Mouse (Mus musculus): ENCODE data around the gene Astn2. TPM values are rescaled to one million over a fixed set of nuclear protein-coding genes. Genes with fewer than 3 reads are reported as not detected.
A peak's percentile ranks its signal among the peaks of the same experiment; 100 is the strongest.

Gene Astn2
- total RNA-seq (2021): 10 to 100 TPM; 32.5 to 35.1 TPM
- long read RNA-seq, partial matches to known transcripts: 1 of 24 reads
- long read RNA-seq, other reads (novel, unspliced or antisense): 23 of 24 reads

DNA sequence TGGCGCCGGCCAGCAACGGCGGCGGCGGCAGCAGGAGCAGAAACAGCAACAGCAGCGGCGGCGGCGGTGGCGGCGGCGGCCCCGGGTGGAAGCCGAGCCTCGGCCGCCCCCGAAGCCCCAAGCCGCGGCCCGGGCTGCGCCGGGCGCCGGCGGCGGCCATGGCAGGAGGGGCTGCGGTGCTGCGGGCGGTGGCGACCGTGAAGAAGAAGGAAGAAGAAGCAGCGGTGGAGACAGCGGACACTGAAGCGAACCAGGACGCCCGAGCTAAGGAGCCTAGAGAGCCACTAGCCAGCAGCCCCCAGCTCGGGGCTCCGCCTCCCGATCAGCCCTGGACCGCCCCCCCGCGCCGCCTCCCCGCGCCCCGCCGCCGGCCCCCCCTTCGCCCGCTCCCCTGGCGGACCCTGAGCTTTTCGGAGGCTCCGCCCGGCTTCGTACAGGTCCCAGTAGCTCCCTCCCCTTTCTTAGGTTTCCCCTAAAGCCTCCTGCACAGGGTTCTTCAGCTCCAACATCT lies at the start of gene Astn2:
Gene Astn2, minus strand, starts transcription at position 411 of the 511 bp plus-strand sequence.
- peak; percentile 44 to 60 for DNase-seq (ENCODE audit: low spot score in 2 of 2)

DNA sequence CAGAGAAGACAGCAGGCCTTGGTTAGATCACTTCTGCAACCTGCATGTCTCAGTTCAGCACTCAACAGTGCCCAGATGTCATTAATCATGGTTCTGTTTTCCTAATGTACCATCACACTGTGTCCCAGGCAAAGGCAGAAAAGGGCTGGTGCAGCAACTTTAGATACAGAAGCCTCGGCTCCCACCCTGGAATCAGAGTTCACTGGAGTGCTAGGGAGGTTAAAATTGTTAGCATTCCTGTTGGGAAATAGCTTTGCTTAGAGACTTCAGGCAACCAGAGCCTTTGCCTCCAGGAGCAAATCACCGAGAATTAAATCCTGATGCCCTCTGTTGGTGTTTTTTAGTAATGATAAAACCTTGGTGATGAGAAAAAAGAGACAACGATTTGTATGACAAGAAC lies 45.7 kb upstream of the Astn2 start:
- DNase-seq (ENCODE audit: low spot score in 2 of 2): peak in 1 of 2 experiments; percentile 12

DNA sequence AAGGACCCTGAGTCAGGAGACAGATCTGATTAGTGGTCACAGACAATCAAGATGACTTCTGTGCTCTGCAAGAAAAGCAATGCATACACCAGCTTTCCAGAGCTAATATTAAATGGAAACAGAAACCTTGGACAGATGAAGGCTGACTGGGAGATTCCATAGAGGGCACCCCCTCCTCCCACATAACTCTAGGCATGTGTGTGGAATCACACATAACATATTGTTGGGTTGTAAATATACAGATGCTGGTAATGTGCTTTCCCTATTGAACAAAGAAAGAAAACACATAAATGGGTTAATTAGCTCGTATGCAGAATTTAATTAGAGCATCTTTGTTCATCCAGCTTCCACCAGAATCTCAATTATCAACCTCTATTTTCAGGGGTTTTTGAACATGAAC lies 26.8 kb upstream of the Astn2 start:
- no peak for DNase-seq (ENCODE audit: low spot score in 2 of 2)

DNA sequence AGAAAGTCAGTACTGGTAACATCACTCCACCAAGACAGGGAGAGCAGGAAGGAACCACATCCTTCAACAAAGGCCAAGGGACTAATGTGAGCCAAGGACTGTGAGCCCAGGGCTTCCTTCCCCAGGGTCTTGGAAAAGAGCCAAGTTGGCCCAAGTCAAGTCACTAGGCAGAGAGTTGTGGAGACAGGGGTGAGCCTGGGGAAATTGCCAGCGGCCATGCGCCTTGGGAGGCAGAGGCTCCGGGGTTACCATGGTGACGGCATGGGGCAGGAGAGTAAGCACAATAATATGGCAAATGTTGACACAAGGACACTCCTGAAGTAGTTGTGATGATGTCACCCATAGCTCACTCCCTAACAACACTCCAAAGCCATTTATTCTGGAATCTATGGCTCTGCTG lies 21.4 kb upstream of the Astn2 start:
- DNase-seq (ENCODE audit: low spot score in 2 of 2): peak; percentile 49 to 56

DNA sequence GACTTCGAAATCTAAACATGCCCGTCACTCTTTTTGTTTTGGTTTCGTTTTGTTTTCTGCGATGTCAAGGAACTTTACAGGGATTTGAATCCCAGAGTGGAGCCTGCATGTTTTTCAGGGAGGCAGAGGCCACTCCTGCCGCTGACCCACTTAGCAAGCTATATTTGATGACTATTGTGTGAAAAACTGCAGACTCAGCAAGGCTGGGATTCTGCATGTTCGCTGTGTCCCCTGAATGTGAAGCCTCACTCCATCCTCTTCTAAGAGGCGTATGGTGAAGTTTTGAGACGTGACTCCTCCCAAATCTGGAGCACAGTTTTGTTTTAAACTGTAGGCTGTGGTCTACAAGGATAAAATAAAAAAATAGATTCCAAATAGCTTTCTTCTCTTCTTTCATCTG lies 10.4 kb upstream of the Astn2 start:
- DNase-seq (ENCODE audit: low spot score in 2 of 2): no peak

DNA sequence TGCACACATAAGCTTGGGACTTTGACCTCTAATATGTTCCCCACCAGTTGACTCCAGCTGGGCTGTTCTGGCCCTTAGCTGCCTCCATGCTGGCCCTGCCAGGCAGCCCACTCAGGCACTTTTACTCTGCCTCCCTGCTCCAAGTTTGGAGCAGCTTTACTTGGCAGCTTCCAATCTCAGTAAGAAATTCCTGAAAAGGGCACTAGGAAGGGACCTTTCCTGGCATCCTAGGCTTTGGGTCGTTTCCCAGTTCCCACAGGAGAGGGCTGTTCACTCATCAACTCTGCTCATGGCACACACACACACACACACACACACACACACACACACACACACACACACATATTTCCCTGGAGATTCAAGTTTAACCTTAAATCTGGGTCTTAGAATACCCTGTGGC lies 675 bp upstream of the Astn2 start:
- DNase-seq (ENCODE audit: low spot score in 2 of 2): peak; percentile 8 to 22

DNA sequence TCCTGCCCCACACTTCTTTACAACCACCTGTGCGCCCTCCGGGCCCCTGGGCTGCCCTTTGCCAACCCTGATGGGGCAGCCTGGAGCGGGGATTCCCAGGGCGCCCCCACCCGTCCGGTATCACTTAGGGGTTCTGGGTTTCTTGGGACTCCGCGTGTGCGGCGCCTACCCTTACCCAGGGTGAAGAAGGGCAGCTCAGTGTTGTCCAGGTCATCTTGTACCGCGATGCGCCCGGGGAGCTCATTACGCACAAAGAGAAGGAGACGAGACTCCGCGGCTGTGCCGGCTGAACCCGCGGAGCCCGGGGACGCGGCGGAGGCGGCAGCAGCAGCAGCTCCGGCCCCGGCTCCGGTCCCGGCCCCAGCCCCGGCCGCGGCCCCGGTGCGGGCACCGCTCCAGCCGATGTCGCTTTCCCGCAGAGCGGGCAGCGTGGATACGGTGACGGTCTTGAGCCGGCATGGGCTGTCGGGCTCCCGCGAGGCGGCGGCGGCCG lies 657 bp downstream of the Astn2 start:
- DNase-seq (ENCODE audit: low spot score in 2 of 2): peak; percentile 48 to 67

DNA sequence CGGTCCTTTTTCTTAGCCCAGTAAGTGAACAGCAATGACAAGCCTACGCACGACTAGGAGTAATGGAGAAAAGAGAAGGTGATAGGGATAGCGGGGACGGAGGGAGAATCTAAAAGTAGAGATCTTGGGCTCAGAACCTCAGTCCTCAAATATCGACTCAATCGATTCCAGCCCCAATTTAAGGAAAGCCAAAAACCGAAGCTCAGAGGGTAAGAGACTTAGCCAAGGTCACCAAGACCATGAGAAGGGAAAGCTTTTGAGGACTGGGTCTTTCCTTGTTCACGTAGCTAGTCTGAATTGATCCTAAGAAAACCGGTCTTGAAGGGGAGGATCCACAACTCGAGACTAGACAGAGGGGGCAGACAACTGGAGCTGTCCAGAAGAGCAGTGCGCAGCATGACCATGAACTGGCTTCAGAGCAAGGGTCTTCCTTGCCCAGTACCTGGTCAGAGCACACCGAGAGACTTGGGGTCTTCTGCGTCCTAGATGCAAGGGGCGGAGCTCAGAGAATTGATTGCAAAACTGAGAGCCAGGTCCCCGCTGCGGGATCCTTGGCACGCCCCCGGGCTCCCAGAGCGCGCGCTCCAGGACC lies 1.2 kb downstream of the Astn2 start:
- no peak for DNase-seq (ENCODE audit: low spot score in 2 of 2)

DNA sequence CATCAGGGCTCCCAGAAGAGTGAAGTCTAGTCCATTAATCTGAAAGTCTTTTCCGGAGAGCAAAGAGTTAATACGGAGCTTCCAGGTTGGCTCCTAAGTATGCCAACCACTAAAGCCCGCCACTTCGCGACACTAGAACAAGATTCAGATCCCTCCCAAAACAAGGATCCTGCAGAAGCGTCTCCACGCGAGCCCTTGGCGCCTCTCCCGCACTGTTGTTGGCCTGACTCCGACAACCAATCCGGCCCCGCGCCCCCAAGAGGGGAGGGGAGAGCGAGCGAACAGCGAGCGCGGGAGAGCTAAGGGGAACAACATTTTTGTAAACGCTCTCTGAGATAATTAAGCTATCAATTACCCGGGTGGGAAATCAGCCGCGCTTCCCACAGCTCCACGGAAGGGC lies 1.8 kb downstream of the Astn2 start:
- peak; percentile 66 to 73 for DNase-seq (ENCODE audit: low spot score in 2 of 2)

DNA sequence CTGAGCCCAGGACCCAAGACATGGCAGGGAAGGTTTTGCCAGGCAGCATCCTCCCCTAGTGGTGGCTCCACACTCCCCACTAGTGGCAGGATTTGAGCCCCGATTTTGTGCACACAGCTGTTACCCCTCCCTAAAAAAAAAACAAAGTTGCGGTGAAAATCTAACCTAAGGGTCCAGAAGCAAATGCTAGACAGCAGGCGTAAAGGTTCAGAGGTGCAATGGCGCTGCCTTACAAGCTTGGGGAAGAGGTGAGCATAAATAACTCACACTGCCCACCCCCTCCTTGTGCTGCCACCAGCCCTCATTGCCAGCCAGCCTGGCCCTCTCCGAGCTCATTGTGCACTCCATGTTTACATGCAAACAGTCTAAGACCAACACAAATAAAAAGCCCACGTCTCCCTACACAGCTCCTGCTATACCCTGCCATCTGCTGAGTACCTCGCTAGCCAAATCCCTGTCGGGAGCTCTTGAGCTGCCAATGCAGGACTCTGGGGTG lies 3.2 kb downstream of the Astn2 start:
- DNase-seq (ENCODE audit: low spot score in 2 of 2): peak; percentile 56 to 73

DNA sequence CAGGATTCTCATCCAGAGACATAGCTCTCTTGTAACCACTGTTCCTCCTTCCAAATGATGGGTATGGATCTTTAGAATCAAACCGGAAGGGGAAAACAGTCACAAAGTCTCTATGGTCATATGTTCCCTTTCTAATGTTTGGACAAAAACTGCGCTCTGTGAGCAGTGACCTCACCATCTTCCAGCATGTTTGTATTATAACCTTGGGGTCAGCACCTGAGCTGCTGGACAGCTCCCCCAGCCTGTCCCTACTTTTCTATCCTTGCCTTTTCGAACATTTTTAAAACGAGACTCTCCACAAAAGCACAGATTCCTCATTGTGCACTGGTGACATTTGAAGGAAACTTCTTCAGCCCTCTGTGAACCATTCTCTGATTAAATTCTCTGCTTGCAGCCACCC lies 5.3 kb downstream of the Astn2 start:
- DNase-seq (ENCODE audit: low spot score in 2 of 2): no peak

DNA sequence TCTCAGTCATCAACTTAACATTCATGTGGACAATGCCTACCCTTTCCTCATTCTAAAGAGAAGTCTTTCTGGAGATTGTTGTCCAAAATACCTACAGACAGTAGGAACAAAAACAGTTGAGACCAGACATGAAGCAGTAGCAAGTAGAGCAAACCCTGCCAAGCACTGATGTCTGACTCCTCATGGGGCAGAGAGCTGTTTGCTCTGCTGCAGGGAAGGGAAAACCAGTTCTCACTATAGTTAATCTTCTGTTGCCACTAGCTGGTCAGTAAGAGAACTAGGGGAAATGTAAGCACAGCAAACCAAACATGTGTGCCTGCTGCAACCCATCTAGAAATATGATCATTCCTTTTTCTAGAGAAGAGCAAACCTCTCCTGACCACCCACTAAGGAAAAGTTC lies 7.2 kb downstream of the Astn2 start:
- no peak for DNase-seq (ENCODE audit: low spot score in 2 of 2)

DNA sequence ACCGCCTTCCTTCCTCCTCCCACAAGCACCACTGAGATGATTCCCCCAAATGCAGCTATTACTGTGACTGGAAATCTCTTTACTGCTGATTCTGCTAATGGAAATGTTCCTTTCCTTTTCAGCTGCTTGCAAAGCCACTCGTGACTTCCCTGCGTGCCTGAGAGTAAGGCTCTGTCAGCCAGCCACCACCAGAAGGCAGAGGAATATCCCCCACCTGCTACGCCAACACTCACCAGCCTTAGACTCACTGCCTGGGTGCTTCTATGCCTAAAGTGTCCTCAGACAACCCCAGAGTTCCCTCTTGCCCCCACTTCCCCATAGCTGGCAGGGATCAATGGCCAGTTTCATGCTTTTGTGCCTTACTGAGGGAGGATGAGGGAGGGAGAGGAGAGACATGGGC lies 11.1 kb downstream of the Astn2 start:
- peak; percentile 43 to 51 for DNase-seq (ENCODE audit: low spot score in 2 of 2)

DNA sequence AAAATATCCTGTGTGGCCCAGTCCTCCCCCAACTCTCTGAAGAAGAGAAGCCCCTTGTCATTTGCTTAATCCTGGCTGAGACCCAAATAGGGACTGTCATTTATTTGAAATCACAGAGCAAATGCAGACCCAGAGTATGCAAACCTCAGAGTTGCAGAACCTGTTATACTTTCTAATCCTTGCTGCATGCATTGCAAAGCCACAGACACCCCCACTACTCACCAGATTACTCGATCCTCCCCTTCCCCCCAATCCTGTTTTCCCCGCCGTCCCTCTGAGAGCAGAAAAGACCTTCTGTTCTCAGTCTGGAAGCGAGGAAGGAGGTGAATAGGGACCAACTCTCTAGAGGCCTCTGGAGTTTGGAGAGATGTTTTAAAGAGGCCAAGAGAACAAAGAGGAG lies 13.9 kb downstream of the Astn2 start:
- no peak for DNase-seq (ENCODE audit: low spot score in 2 of 2)

DNA sequence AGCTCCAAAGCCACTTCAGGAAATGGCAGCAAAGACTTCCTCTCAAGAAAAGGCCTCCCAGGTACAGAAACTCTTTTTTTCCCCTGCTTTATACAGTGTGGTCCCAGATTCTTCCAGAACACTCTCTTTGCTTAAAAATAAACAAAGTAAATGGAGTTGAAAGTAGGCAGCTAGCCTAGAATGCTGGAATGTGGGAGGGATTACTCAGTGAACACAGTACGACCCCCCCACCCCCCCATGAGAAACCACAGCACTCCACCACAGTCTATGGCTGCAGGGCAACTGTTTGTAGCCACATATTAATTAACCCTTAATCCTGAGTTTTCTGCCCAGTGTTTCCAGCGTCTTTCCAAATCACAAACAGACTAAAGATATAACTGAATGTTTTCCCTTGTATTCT lies 25.8 kb downstream of the Astn2 start:
- DNase-seq (ENCODE audit: low spot score in 2 of 2): no peak

DNA sequence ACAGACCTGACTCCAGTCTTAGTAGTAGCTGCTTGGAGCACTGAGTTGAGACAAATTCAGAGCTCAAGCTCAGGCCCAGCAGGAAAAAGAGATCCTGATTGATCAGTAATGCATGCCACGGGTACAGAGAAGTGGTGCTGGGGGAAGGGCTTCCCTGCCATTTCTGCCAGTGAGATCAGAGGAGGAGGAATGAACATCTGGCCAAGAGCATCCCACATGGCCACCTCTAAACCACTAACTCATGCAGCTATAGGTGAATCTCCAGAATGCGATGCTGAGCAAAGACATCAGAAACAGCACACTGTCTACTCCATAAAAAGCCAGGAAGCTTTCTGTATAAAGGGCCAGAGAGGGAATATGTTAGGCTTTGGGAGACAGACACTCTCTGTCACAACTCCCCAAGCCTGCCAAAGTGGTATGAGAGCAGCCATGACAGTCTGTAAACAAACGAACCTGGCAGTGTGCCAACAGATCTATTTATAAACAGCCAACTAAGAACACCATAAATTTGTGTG lies 33.8 kb downstream of the Astn2 start:
- DNase-seq (ENCODE audit: low spot score in 2 of 2): peak; percentile 18 to 28

DNA sequence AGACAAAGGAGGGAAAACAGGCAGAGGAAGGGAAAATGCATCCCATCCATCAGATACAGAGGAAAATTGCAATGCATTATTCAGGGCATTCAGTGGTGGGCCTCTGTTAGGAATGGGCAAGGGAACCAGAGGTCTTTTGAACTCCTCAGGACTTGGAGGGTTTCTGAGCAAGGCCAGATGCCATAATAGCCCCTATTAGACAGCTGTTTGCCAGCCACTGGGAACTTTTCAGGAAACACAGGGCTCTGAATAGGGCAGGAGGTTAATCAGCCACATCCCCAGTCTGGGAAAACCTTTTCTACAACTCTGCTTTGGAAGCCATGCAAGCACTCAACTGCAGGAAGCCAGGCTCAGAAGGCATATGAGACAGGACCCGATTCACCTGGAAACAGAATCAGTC lies 38.9 kb downstream of the Astn2 start:
- no peak for DNase-seq (ENCODE audit: low spot score in 2 of 2)

DNA sequence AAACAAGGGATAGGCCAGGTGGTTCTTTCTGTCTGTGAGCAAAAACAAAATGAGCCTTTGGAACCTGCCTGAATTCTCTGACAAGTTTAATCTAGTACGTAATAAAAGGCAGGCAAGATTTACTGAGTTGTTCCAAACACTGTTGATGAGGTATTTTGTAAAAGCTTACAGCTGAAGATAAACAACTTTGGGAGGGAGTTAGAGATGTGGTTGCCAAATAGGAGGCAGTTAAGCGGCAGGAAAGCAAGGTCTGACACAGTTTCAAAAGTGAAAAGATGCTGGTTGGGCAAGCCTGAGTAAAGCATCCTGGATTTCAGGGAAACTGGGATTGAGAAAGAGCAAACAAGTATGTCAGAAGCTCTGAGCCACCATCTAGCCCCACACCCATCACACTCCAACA lies 59.8 kb downstream of the Astn2 start:
- DNase-seq (ENCODE audit: low spot score in 2 of 2): no peak

DNA sequence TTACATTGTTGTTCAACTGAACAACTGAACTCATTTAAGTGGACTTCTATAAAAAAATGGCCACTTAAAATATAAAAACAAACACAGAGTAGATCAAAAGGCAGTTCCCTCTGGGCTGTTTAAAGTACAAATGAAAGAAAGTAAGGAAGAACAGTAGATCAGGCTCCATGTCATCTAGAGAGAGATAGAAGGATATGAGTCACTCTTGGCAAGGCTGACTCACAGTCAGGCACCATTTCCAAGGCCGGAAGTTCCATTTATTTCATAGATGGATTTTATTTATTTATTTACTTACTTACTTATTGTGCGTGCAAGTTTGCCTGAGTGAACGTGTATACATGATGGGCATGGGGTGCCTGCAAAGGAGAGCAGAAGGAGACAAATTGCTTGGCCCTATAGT lies 67.0 kb downstream of the Astn2 start:
- no peak for DNase-seq (ENCODE audit: low spot score in 2 of 2)

DNA sequence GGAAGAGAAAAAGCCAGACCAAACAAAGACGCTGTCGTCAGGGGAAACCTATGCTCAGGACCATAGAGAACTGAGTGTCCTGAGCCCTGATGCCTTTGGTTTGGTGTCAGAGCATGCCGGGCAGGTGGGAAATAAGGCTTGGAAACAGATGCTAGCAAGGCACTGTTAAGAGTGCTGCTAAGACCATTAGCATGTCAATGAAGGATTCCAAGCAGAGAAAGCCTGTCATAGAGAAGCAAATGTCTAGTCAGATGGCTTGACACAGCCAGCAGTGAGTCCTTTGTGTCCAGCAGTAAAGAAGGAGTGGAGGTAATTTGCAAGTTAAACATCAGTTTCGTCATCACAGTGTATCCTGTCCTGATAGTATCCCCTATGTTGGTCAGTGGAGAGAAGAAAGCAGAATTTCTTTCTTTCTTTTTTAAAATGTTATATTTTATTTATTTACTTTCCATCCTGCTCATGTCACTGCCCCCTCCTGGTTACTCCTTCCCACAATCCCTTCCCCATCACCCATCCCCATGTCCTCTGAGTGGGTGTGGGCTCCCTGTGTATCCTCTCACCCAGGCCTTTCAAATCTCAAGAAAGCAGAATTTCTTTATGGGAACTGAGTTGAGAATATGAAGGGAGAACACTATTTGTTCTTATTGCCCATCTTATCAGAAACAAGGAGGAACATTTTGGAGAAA lies 73.7 kb downstream of the Astn2 start:
- DNase-seq (ENCODE audit: low spot score in 2 of 2): no peak

DNA sequence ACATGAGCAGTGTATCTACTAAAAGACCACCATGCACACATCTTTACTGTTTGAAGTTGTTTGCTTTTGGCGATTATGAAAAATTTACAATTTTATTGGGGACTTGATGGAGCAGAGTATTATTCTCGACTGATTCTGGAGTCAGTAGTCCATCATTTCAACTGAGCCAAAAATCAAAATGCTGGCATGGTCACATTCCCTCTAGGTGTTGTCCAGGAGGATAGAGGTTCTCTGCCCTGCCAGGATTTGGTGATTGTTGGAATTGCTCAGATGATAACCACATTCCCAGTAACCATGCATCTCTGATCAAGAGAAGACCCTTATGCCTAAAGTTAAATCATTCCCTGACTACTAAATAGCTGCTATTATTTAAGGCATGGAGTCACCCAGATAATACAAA lies 83.4 kb downstream of the Astn2 start:
- no peak for DNase-seq (ENCODE audit: low spot score in 2 of 2)

DNA sequence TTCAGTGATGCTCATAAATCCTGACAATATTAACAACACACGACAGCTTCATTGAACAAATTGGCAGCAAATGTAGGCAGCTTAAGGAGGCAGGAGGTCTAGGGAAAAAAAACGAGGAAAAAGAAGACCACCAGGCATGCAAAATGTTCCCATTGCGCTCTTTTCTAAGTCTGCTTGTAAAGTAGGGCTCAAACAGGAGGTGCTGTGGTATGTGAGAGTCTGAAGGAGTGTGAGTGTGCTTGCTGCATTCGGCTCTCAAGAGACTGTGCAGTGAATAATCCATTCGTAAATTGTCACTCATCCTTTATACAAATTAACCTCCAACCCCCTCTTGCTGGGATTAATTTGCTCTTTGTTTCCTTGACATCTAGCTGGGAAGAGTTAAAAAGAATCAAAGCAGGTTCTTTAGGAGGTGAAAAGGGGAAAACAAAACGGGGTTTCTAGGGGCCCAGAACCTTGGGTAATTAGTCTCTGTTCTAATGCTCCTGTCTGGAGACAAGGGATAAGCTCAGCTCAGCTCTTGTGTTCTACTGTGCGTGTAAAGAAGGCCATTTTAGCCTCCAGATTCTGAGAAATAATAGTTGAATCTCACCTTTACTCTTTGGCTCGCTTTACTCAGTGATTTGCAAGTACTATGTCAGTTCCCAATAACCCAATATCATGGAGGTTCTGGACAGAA lies 89.5 kb downstream of the Astn2 start:
- no peak for DNase-seq (ENCODE audit: low spot score in 2 of 2)

All from layer of hippocampus, postnatal 10 days (tissue).